Mouse (Mus musculus) bone marrow macrophage, adult 2 months (primary cell): ENCODE results near the gene Sec1. TPM values are rescaled to one million over a fixed set of nuclear protein-coding genes. Genes with fewer than 3 reads are reported as not detected.

Source experiments
- H3K27ac ChIP-seq: 2 replicates; pipeline ENCODE4 v1.5.1; 2012; ENCODE audit warnings: low read depth, low read length; ENCODE audit not compliant: insufficient read depth
- H3K4me1 ChIP-seq: 2 replicates; pipeline ENCODE4 v1.6.1; 2012; ENCODE audit warnings: low read length; ENCODE audit not compliant: control insufficient read depth, insufficient read depth
- H3K4me3 ChIP-seq: 2 replicates; pipeline ENCODE4 v1.5.1; 2012; ENCODE audit warnings: mild to moderate bottlenecking, low read length, moderate library complexity; ENCODE audit not compliant: insufficient read depth
- CTCF ChIP-seq: IDR thresholded peaks from 2 replicates; pipeline ENCODE4 v1.5.1; 2012; ENCODE audit warnings: low read depth, mild to moderate bottlenecking, low read length, moderate library complexity
- POLR2A ChIP-seq: IDR thresholded peaks from 2 replicates; pipeline ENCODE4 v1.6.1; 2012; ENCODE audit warnings: mild to moderate bottlenecking, low read depth, low read length, borderline replicate concordance
- polyA plus RNA-seq: library from polyadenylated mRNA; stranded (reverse); fragments of >200 nt; gene quantifications from 2 replicates; pipeline ENCODE4 v1.2.4, GENCODE M21; 2012; ENCODE audit not compliant: missing spikeins, insufficient read depth, insufficient read length

Gene Sec1
- polyA plus RNA-seq, 1 experiment = not detected

DNA sequence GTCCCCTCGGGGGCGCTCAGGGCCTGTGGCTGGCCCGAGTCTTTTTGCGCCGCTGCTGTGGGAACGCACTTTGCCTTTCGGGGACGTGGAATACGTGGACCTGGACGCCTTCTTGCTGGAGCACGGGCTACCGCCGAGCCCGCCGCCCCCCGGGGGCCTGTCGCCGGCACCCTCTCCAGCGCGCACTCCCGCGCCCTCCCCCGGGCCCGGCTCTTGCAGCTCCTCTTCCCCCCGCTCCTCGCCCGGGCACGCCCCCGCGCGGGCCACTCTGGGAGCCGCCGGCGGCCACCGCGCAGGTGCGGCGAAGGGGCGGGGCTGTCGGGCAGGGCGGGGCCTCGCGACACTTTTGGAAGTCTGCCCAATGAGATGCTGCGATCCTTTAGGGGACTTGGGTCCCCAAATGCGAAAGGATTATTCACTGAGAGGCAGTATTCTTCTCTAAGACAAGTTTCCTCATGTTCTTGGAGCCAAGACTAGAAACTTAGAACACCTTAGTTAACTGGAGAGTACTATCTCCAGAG is 12.6 kb upstream of the Sec1 start:
- Histone ChIP-seq H3K27ac (peak overlapping the region; percentile 95), H3K4me3 (peak overlapping the region; percentile 83), H3K4me1 (peaks cover 21% of the 10 kb centered on the region)
- TF ChIP-seq POLR2A = peak; percentile 85; the same call in 1 of the 2 replicates
- TF ChIP-seq CTCF = no peak

DNA sequence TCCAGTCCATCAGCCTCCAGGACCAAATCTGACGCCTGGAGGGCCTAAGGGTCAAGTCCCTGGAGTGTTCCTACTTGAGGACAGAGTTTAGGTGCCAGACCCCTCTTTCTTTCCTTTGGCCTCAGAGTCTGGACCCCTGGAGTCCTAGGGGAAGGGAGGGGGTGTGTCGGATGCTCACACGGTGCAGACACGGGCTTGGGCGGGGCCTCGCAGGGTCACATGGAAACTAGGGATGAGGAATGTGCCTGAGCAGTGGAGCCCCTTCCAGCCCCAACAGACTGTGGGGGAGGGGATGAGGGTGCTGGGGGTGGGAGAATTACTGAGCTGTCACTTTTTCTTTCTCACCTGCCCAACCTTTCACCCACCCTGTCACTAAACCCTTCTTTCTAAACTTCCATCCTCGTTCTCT is 11.7 kb upstream of the Sec1 start:
- Histone ChIP-seq H3K4me1 (peaks cover 21% of the 10 kb centered on the region), H3K4me3 (peak overlapping the region; percentile 83), H3K27ac (peak overlapping the region; percentile 87)
- TF ChIP-seq CTCF = no peak
- no peak for TF ChIP-seq POLR2A

DNA sequence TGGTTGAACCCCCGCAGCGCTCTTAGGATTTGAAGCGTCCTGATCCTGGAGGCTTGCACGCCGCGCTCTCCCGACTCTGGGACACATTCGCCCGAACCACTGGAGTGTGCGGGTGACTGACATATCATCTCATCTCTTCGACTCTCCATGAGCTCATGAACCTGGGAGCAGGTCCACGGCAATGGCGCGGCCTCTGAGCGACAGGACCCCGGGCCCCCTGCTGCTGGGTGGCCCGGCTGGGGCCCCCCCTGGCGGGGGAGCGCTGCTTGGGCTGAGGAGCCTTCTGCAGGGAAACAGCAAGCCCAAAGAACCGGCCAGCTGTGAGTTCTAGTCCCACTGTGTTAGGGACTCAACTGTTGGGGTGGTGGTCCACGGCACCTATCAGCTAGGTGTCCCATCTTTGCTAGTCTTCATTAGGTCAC is 11.3 kb upstream of the Sec1 start:
- Histone ChIP-seq H3K4me3 (peak overlapping the region; percentile 83), H3K4me1 (peaks cover 21% of the 10 kb centered on the region), H3K27ac (peak overlapping the region; percentile 87)
- TF ChIP-seq CTCF = 0 out of 2 replicates have a peak, but pooled peaks have one; percentile 17
- TF ChIP-seq POLR2A = no peak

DNA sequence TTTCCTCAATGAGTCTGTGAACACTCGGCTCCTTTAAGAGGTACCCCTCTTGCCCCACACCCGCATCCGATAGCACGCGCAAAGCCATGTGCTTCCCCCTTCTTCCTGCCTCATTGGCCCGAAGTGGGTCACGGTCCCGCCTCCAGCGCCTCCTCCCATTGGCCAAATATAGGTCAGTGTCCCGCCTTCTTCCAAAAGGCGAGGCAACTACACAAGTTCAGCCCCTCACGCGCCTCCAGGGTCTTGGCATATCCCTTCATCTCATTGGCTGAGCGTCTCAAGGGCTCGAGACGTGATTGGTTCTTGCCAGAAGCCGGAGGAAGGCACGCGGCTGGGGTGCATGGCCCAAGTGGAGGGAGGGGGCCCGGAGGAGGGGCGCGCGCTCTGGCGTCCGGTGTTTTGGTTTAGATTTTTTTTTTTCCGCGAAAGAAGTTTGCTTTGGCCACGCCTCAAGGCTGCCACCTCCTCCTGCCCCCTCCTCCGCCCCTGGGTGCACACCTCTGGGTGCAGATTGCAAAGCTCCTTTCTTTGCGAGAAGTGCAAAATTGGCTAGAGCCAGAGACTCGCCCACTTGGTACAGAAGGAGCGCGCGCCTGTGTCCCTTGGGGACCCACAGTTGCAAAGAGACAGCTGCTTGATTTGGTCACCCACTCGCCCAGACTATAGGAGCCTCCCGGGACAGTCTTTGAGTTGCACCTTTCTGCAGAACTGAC is 10.7 kb upstream of the Sec1 start, which contains the start of gene Dbp:
Dbp (plus strand) TSS at position 359 of the 713 bp plus-strand sequence.
- H3K27ac ChIP-seq = peak within 1 kb of the TSS; percentile 87
- TF ChIP-seq CTCF (no peak), POLR2A (no peak)
- peak within 1 kb of the TSS; percentile 83 for H3K4me3 ChIP-seq
- H3K4me1 ChIP-seq = peaks cover 21% of the 10 kb centered on the region

DNA sequence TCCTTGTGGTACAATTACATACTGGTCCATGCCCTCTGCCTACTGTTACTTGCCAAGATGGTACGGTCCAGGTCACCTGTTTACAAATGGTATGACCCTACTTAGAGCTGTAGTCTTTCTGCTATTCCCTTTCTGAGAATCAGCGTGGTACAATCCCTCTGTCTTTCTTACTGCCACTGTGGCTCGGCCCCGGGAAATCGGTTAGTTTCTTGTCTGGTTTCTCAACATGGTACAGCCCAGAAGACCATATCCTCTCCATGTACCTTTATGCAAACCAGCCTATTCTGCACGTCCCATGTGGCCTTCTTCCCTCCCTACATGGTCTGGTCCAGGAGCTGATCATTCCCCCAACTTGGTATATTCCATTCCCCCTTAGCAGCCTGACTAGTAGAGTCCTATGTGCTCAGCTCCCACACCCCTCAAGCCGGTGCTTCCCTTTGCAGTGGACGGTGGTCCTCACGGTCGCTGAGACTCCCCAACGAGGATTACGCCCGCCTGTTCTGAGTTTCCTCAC is 9.9 kb upstream of the Sec1 start:
- TF ChIP-seq CTCF = no peak
- TF ChIP-seq POLR2A = no peak

DNA sequence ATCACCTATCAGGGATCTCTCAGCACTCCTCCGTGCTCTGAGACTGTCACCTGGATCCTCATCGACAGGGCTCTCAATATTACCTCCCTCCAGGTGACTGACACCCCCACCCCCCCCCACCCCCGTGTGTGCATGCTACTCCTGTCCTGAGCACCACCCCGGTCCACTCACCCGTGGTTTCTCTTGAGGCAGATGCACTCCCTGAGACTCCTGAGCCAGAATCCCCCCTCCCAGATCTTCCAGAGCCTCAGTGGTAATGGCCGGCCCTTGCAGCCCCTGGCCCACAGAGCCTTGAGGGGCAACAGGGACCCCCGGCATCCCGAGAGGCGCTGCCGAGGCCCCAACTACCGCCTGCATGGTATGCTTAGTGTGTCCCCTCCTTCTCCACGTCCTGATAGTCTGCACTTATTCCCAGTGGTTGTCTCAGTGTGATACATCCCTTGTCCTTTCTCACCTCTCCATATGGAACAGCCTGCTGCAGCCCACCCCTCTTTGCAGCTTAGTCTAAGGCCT is 9.4 kb upstream of the Sec1 start:
- Histone ChIP-seq H3K4me3 (peak overlapping the region; percentile 58), H3K27ac (peak overlapping the region; percentile 73), H3K4me1 (peaks cover 15% of the 10 kb centered on the region)
- TF ChIP-seq CTCF (no peak), POLR2A (no peak)

More for the DNA sequence above, 9.9 kb upstream of the Sec1 start:
- Histone ChIP-seq H3K4me3 (peak overlapping the region; percentile 58), H3K27ac (peak overlapping the region; percentile 73), H3K4me1 (peaks cover 20% of the 10 kb centered on the region)

DNA sequence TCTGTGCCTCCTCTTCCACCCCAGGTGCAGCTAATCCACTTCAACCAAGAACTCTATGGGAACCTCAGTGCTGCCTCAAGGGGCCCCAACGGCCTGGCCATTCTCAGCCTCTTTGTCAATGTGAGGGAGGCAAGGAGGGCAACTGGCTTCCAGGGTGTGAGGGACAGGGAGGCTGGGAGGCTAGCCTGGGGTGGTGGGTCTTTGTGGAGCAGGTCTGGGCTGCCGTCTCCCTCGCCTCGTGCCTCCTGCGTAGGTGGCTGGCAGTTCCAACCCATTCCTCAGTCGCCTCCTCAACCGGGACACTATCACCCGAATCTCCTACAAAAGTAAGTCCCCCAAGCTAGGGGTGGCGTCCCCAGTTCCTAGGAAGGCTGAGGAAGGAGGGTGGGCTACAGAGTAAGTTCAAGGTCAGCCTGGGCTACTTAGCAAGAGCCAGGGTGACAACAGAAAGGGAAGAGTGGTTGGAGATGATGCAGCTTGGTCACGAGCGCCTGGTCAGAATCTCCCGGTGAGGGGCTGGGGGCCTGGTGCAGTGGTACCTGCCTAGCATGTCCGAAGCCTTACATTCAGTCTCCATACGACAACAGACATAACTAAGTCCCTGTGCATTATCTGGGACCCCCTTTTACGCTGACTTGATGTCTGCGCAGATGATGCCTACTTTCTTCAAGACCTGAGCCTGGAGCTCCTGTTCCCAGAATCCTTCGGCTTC is 8.8 kb upstream of the Sec1 start:
- no peak for TF ChIP-seq CTCF
- TF ChIP-seq POLR2A = no peak
- Histone ChIP-seq H3K4me3 (no peak overlapping the region), H3K27ac (no peak overlapping the region), H3K4me1 (peaks cover 9% of the 10 kb centered on the region)

DNA sequence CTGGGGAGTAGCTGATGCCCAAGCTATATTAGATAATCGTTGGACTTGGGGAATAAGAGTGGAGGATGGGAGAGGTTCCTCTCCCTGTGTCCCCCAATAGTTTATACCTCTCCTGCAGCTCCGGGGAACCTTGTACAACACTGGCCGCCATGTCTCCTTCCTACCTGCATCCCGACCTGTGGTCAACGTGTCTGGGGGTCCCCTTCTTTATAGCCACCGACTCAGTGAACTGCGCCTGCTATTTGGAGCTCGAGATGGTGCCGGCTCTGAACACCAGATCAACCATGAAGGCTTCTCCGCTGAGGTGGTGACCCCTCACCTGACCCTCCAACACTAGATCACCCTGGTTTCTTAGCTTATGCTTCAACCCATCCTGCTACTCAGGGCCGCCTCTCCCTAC is 8.1 kb upstream of the Sec1 start:
- H3K4me1 ChIP-seq = peaks cover 6% of the 10 kb centered on the region
- TF ChIP-seq CTCF = no peak
- TF ChIP-seq POLR2A = no peak

DNA sequence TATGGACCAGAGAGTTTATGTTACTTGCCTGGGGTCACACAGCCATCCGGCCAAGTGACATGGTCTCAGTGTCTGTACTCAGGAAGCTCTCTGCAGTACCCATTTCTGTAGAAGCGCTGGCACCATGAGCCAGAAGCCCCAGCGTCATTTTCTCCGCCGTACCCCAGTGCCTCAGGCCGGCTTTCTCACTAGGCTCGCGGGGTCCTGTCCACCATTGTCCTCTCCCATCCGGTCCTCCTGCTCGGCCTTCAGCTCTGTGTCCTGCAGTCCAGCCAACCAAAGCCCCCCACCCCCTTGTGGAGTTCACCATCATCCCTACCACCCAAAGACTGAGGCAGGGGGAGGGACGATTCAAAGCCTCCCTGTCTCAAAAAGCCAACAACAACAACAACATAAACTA is 7.4 kb upstream of the Sec1 start:
- peaks cover 4% of the 10 kb centered on the region for H3K4me1 ChIP-seq
- TF ChIP-seq POLR2A (no peak), CTCF (no peak)
- no peak overlapping the region for H3K4me3 ChIP-seq
- no peak overlapping the region for H3K27ac ChIP-seq

More for the DNA sequence above, 8.1 kb upstream of the Sec1 start:
- Histone ChIP-seq H3K4me3 (no peak overlapping the region), H3K27ac (no peak overlapping the region)
